Comparison of ENCODE assay signal across 18 mouse cellular contexts in genomic region chr11:32688245-32688855, GRCm38 (mm10). TPM values are rescaled to one million over a fixed set of nuclear protein-coding genes. Genes with fewer than 3 reads are reported as not detected.
DNase-seq lines count a peak whose midpoint lies in the region; ATAC-seq lines count a peak whose summit lies in the region.
"Had no signal": no experiment of that assay in that cellular context is flagged by ENCODE, and none has a peak within 500 bp of the region (broad histone marks: within the 10 kb centered on the region; RNA-seq: fewer than 3 reads in every experiment).

No protein-coding gene starts in this region.

- H3K9ac ChIP-seq in kidney, embryonic 15.5 days, result no peak overlapping the region
- H3K9ac ChIP-seq in liver, embryonic 16.5 days (ENCODE audit: low read depth, low read length), result no peak overlapping the region
- H3K9ac ChIP-seq in midbrain, embryonic 16.5 days (ENCODE audit: low read depth, low read length), result no peak overlapping the region
- H3K9ac ChIP-seq: heart, embryonic 12.5 days had no signal

- H3K27ac ChIP-seq in heart, embryonic 10.5 days, result no peak overlapping the region
- no peak overlapping the region for H3K27ac ChIP-seq in kidney, embryonic 15.5 days
- no peak overlapping the region for H3K27ac ChIP-seq in liver, embryonic 16.5 days (ENCODE audit: low read length)
- no peak overlapping the region for H3K27ac ChIP-seq in midbrain, embryonic 16.5 days (ENCODE audit: low read length)
- H3K27ac ChIP-seq: embryonic facial prominence, embryonic 10.5 days; hindbrain, embryonic 10.5 days; stomach, postnatal 0 days had no signal

- H3K36me3 ChIP-seq in heart, embryonic 10.5 days, result no peaks in the 10 kb centered on the region
- H3K36me3 ChIP-seq in kidney, embryonic 15.5 days, result no peaks in the 10 kb centered on the region
- no peaks in the 10 kb centered on the region for H3K36me3 ChIP-seq in liver, embryonic 16.5 days (ENCODE audit: control insufficient read depth, insufficient read depth)
- no peaks in the 10 kb centered on the region for H3K36me3 ChIP-seq in midbrain, embryonic 16.5 days (ENCODE audit: control insufficient read depth, insufficient read depth, low read length)
- H3K36me3 ChIP-seq: embryonic facial prominence, embryonic 10.5 days; heart, embryonic 12.5 days; hindbrain, embryonic 10.5 days had no signal

- H3K4me1 ChIP-seq in heart, embryonic 10.5 days, result peaks cover 35% of the 10 kb centered on the region
- peaks cover 9% of the 10 kb centered on the region for H3K4me1 ChIP-seq in kidney, embryonic 15.5 days
- H3K4me1 ChIP-seq in liver, embryonic 16.5 days (ENCODE audit: control insufficient read depth, low read depth, low read length), result peaks cover 2% of the 10 kb centered on the region; the same call in 1 of the 2 replicates
- peaks cover 6% of the 10 kb centered on the region for H3K4me1 ChIP-seq in midbrain, embryonic 16.5 days (ENCODE audit: control insufficient read depth, insufficient read depth, low read length)

- DNase-seq in heart, adult 11 months, result peak; percentile 82
- no peak for DNase-seq in heart, embryonic 10.5 days (ENCODE audit: low spot score)
- peak; percentile 40 for DNase-seq in kidney, adult 9 months
- DNase-seq in fibroblast of lung, adult 2 months (ENCODE audit: low read depth), result peak; percentile 80
- DNase-seq: B cell, adult 2 months; cerebellum, adult 18-20 months; kidney, adult 11 months; kidney, postnatal 14 days; left cerebral cortex, postnatal 4 days had no signal

- 95% methylated on average over 2 of the region's 2 CpGs for WGBS in heart, embryonic 10.5 days
- 88% methylated on average over 2 of the region's 2 CpGs for WGBS in kidney, embryonic 15.5 days
- WGBS in liver, embryonic 16.5 days (ENCODE audit: insufficient replicate concordance), result 77% methylated on average over 2 of the region's 2 CpGs
- 98% methylated on average over 2 of the region's 2 CpGs for WGBS in midbrain, embryonic 16.5 days

- no peak for ATAC-seq in kidney, embryonic 15.5 days (replicated peaks; ENCODE audit: low FRiP score)
- ATAC-seq in liver, embryonic 16.5 days (ENCODE audit: low read depth), result peak; percentile 60
- ATAC-seq in midbrain, embryonic 16.5 days, result no peak
- ATAC-seq: forebrain, embryonic 14.5 days had no signal

- H3K4me2 ChIP-seq in kidney, embryonic 15.5 days, result no peak overlapping the region
- H3K4me2 ChIP-seq in liver, embryonic 16.5 days (ENCODE audit: low read depth, low read length), result no peak overlapping the region
- H3K4me2 ChIP-seq in midbrain, embryonic 16.5 days (ENCODE audit: low read length), result no peak overlapping the region
- H3K4me2 ChIP-seq: heart, embryonic 12.5 days had no signal

- H3K4me3 ChIP-seq in heart, embryonic 10.5 days, result no peak overlapping the region
- no peak overlapping the region for H3K4me3 ChIP-seq in kidney, embryonic 15.5 days (replicated peaks)
- H3K4me3 ChIP-seq in liver, embryonic 16.5 days (ENCODE audit: low read depth, low read length), result no peak overlapping the region
- H3K4me3 ChIP-seq in midbrain, embryonic 16.5 days (ENCODE audit: low read depth, low read length), result no peak overlapping the region
- H3K4me3 ChIP-seq: embryonic facial prominence, embryonic 10.5 days; heart, embryonic 12.5 days; hindbrain, embryonic 10.5 days; left cerebral cortex, adult 2 months had no signal

- H3K9me3 ChIP-seq in heart, embryonic 10.5 days, result no peaks in the 10 kb centered on the region
- no peaks in the 10 kb centered on the region for H3K9me3 ChIP-seq in kidney, embryonic 15.5 days (replicated peaks)
- no peaks in the 10 kb centered on the region for H3K9me3 ChIP-seq in liver, embryonic 16.5 days (replicated peaks; ENCODE audit: control insufficient read depth, low read length)
- H3K9me3 ChIP-seq in midbrain, embryonic 16.5 days (replicated peaks; ENCODE audit: control insufficient read depth, low read length, poor library complexity, severe bottlenecking), result no peaks in the 10 kb centered on the region
- H3K9me3 ChIP-seq: embryonic facial prominence, embryonic 10.5 days; heart, embryonic 12.5 days; hindbrain, embryonic 10.5 days had no signal

- H3K27me3 ChIP-seq in heart, embryonic 10.5 days (ENCODE audit: insufficient read depth, poor library complexity, severe bottlenecking), result no peaks in the 10 kb centered on the region
- no peaks in the 10 kb centered on the region for H3K27me3 ChIP-seq in kidney, embryonic 15.5 days
- no peaks in the 10 kb centered on the region for H3K27me3 ChIP-seq in liver, embryonic 16.5 days (ENCODE audit: control insufficient read depth, insufficient read depth, low read depth, low read length)
- H3K27me3 ChIP-seq in midbrain, embryonic 16.5 days (ENCODE audit: control insufficient read depth, insufficient read depth, low read depth, low read length), result no peaks in the 10 kb centered on the region
- H3K27me3 ChIP-seq: heart, embryonic 12.5 days had no signal

RNA-seq across cellular contexts. Expression of gene Fbxw11, which starts 45.8 kb away (rescaled TPM):
- 61.1 and 73.9 TPM in 2 replicates for polyA plus RNA-seq in heart, embryonic 10.5 days (2016; fragmentation: Nextera tagmentation; extraction: Ambion mirVana)
- 85.7 and 88.6 TPM in 2 replicates for polyA plus RNA-seq in kidney, embryonic 15.5 days (2015; fragmentation: Nextera tagmentation; extraction: Ambion mirVana)
- 19.5 and 19.8 TPM in 2 replicates for polyA plus RNA-seq in liver, embryonic 16.5 days (2015; fragmentation: Nextera tagmentation; extraction: Ambion mirVana)
- 119 and 125 TPM in 2 replicates for polyA plus RNA-seq in midbrain, embryonic 16.5 days (2015; fragmentation: Nextera tagmentation; extraction: Ambion mirVana)
